Mouse (Mus musculus): ENCODE results near the gene Mybpc1.

The Mybpc1 gene

GRCm38 (mm10) chr10:88604943-88605342 is at the start of gene Mybpc1:
Mybpc1 (minus strand) TSS chr10:88605152.
- no peak for DNase-seq (ENCODE audit: low spot score in 2 of 2)

- no peak for DNase-seq (ENCODE audit: low spot score in 2 of 2)
Observed at GRCm38 (mm10) chr10:88645448-88645847, 40.5 kb upstream of the Mybpc1 start.

- no peak for DNase-seq (ENCODE audit: low spot score in 2 of 2)
Observed at GRCm38 (mm10) chr10:88631330-88631953, 26.5 kb upstream of the Mybpc1 start.

- DNase-seq (ENCODE audit: low spot score in 2 of 2) = no peak
Observed at GRCm38 (mm10) chr10:88630663-88631329, 25.8 kb upstream of the Mybpc1 start.

GRCm38 (mm10) chr10:88627052-88627451 is 22.1 kb upstream of the Mybpc1 start:
- DNase-seq (ENCODE audit: low spot score in 2 of 2) = no peak

- no peak for DNase-seq (ENCODE audit: low spot score in 2 of 2)
Observed at GRCm38 (mm10) chr10:88626176-88626575, 21.2 kb upstream of the Mybpc1 start.

- no peak for DNase-seq (ENCODE audit: low spot score in 2 of 2)
Observed at GRCm38 (mm10) chr10:88624300-88624699, 19.3 kb upstream of the Mybpc1 start.

- no peak for DNase-seq (ENCODE audit: low spot score in 2 of 2)
Observed at GRCm38 (mm10) chr10:88622624-88623023, 17.7 kb upstream of the Mybpc1 start.

GRCm38 (mm10) chr10:88620809-88621208 is 15.9 kb upstream of the Mybpc1 start:
- DNase-seq (ENCODE audit: low spot score in 2 of 2) = no peak

GRCm38 (mm10) chr10:88613051-88613450 is 8.1 kb upstream of the Mybpc1 start:
- no peak for DNase-seq (ENCODE audit: low spot score in 2 of 2)

- no peak for DNase-seq (ENCODE audit: low spot score in 2 of 2)
Observed at GRCm38 (mm10) chr10:88606686-88607085, 1.7 kb upstream of the Mybpc1 start.

GRCm38 (mm10) chr10:88606065-88606464 is 1.1 kb upstream of the Mybpc1 start:
- no peak for DNase-seq (ENCODE audit: low spot score in 2 of 2)

- no peak for DNase-seq (ENCODE audit: low spot score in 2 of 2)
Observed at GRCm38 (mm10) chr10:88603773-88604172, 1.2 kb downstream of the Mybpc1 start.

- DNase-seq (ENCODE audit: low spot score in 2 of 2) = no peak
Observed at GRCm38 (mm10) chr10:88603256-88603655, 1.7 kb downstream of the Mybpc1 start.

GRCm38 (mm10) chr10:88600591-88600990 is 4.4 kb downstream of the Mybpc1 start:
- no peak for DNase-seq (ENCODE audit: low spot score in 2 of 2)

- no peak for DNase-seq (ENCODE audit: low spot score in 2 of 2)
Observed at GRCm38 (mm10) chr10:88592316-88592715, 12.6 kb downstream of the Mybpc1 start.

GRCm38 (mm10) chr10:88591042-88591441 is 13.9 kb downstream of the Mybpc1 start:
- DNase-seq (ENCODE audit: low spot score in 2 of 2) = no peak

- peak in 1 of 2 experiments; percentile 14 for DNase-seq (ENCODE audit: low spot score in 2 of 2)
Observed at GRCm38 (mm10) chr10:88584469-88584868, 20.5 kb downstream of the Mybpc1 start.

GRCm38 (mm10) chr10:88580786-88581185 is 24.2 kb downstream of the Mybpc1 start:
- DNase-seq (ENCODE audit: low spot score in 2 of 2) = no peak

GRCm38 (mm10) chr10:88578651-88579050 is 26.3 kb downstream of the Mybpc1 start:
- DNase-seq (ENCODE audit: low spot score in 2 of 2) = no peak

- DNase-seq (ENCODE audit: low spot score in 2 of 2) = no peak
Observed at GRCm38 (mm10) chr10:88574115-88574635, 30.8 kb downstream of the Mybpc1 start.

GRCm38 (mm10) chr10:88572123-88572522 is 32.8 kb downstream of the Mybpc1 start:
- DNase-seq (ENCODE audit: low spot score in 2 of 2) = no peak

- no peak for DNase-seq (ENCODE audit: low spot score in 2 of 2)
Observed at GRCm38 (mm10) chr10:88557046-88557445, 47.9 kb downstream of the Mybpc1 start.
